Mouse (Mus musculus) layer of hippocampus, adult 9-10 months (tissue): Measurements from ENCODE around the gene Them4.

Source experiments
- DNase-seq: peaks from one replicate; pipeline ENCODE4 v3.0.0; 2022; ENCODE audit warnings: low spot score

The Them4 gene

DNA sequence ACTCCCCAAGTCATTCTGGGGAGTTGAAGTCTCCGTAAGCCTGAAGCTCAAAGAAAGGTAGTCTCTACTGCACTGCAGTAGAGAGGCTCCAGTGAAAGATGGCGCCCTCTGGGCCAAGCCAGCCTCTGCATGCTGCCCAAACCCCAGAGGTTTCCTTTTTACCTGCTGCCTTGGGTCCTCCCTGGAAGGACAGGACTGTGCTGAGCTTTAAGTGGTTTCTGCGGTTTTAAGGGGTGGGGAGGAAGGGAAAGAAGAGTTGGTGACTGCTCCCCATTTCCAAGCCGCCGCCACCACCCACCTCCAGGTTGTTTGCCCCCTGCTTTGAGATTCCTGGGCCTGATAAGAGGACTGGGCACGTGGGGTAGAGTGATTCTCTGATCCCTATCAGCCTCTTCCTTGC lies 58.7 kb downstream of the Them4 start:
- no peak for DNase-seq

DNA sequence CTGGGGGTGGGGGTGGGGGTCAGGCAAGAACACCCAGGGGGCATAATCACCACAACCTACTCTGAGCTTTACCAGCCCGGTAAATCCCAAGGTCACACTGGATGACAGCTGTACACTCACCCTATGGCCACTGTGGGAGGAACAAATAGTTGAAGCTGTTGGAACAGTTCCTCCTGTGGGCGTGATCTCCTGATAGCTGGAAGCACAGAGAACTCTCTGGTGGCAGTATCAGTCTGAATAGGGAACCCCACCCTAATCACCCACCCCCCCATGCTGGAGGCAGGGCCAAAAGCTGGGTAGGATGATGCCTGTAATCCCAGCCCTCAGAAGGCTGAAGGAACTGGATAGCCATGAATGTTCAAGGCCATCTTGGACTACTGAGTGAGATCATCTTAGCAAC lies 59.8 kb downstream of the Them4 start:
- no peak for DNase-seq

DNA sequence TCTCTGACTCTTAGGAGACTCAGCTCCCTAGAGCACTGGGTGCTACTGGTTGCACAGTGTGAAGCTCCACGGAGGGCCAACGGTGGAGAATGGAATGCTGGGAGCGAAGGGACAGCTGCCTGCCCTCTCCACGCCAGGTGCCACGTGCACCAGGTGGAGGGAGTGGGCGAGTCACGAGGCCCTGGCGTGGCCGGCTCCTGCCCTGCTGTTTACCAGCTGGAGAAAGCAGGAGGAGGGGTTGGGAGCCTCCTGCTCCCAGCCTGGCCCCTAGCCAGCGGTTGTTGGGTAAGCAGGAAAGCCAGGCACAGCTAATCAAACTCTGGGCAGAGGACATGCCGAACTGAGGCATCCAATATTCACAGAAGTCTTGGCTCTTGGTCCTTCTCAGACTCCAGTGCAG lies 61.7 kb downstream of the Them4 start:
- DNase-seq, result no peak

DNA sequence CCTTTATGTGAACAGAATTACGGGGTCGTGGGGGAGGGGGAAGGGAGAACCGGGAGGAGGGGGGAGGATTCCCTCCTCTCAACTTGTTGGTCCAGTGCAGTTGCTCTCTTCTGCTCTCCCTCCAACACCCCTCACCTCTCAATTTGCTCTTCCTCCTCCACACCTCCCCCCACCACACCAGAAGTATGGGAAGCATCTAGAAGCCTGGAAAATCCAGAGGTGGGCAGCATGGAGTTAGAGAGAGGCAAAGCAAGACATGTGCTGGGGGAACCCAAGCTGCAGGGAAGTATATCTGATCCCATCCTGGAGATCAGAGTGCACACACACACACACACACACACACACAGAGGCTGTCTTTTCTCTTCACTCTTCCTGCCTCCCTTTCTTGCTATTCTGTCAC lies 62.1 kb downstream of the Them4 start:
- DNase-seq, result no peak

DNA sequence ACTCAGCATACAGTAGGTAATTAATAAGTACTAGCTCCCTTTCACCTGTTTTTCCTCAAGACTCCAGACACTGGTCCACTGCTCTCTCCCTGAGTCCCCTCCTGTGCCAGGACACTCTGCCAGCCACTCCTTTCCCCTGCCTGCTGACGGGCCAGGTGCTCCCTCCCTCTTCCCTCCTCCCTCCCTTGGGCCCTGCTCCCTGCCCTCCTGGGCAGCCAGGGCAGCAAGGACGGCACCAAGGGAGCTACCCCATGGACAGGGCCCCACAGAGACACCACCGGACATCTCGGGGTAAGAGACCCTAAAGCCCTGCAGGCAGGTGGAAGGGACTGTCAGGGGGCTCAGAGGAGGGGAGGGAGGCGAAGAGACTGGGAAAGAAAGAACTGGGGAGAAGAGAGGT lies 62.8 kb downstream of the Them4 start, which contains the start of gene Rorc:
Gene Rorc, plus strand, starts transcription at position 154 of the 400 bp plus-strand sequence.
- no peak for DNase-seq

DNA sequence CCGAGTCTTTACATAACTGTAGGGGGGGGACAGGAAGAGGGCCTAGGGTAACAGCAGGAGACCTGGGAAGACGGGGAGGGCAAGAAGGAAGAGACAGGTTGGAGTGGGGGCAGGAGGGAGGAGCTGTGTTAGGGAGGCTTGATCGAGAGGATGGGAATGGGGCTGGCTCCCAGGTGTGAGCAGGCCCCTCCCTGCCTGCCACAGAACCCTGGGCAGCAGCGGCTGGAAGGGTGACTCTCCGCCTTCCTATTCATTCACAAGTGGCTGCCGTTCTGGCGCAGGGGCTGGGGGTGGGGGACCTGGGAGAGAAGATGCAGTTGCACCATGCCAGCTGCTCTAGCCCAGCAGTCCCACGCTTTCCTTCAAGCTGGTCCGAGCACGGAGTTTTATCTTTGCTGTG lies 63.2 kb downstream of the Them4 start:
- DNase-seq, result no peak

DNA sequence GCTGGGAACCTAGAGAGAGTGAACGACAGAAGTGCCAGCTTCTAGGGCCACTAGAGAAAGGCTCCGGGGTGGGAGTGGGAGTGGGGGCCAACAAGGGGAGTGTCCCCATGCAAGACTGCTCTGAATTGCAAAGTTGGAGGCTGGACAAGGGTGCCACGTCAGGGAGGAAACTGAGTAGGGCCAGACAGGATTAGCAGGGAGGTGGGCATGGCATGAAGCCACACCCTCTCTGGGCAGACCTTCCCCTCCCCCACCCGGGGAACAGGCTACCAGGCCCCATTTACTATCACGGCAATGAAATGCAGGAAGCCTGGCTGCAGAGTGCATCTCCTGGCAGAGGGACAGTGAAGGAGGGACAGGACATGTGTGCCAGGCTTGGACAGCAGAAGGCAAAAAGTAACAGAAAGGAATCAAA lies 63.7 kb downstream of the Them4 start:
- DNase-seq, result no peak

DNA sequence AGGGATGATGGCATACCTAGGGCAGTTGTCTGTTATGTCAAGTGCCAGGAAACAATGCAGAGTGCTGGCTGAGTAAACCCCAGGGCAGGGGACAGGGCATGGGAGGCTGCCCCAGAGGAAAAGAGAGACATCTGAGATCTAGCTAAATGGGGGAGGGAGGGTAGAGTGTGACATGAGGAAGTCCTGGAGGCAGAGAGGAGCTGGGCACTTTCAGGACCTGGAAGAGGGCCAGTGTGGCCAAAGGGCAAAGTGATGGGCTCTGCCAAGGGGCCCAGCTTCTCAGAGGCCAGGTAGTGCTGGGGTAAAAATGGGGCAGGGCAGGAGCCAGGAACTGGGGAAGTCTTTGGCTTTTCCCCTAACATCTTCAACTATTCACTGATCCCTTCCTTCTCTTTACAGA lies 64.7 kb downstream of the Them4 start:
- DNase-seq, result no peak

DNA sequence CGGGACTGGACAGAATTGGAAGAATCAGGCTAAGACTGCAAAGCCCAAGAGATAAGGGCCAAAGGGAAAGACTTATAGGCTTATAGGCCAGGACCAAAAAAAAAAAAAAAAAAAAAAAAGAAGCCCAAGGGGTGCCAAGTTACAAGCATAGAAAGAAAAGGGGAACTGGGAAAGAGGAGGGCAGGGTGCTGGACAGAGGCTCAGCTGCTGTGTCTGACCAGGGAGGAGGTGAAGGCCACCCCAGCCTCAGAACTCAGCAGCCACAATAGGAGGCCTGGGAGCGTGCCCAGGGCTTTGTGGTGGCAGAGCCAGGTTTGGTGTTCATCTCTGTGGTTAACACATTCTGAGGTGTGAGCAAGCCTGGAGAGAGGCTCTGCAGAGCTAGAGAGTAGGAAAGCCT lies 65.3 kb downstream of the Them4 start:
- DNase-seq, result no peak

DNA sequence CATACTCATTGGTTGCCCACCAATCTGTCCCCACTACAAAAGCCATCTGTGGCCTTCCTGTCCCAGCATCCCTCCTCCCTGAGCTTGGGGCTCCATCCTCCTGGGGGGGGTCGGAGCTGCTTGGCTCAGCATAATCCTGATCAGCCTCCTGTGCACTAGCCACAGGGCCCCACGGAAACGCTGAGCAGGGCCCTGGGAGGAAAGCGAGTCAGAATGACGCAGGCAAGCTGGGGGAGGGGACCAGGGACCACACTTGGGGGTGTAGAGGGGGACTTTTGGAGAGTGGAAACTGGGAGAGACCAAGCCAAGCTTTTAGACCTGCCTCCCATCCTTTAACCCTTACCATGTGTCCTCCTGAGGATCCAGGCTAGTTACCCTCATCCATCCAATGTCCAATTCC lies 66.0 kb downstream of the Them4 start:
- no peak for DNase-seq

DNA sequence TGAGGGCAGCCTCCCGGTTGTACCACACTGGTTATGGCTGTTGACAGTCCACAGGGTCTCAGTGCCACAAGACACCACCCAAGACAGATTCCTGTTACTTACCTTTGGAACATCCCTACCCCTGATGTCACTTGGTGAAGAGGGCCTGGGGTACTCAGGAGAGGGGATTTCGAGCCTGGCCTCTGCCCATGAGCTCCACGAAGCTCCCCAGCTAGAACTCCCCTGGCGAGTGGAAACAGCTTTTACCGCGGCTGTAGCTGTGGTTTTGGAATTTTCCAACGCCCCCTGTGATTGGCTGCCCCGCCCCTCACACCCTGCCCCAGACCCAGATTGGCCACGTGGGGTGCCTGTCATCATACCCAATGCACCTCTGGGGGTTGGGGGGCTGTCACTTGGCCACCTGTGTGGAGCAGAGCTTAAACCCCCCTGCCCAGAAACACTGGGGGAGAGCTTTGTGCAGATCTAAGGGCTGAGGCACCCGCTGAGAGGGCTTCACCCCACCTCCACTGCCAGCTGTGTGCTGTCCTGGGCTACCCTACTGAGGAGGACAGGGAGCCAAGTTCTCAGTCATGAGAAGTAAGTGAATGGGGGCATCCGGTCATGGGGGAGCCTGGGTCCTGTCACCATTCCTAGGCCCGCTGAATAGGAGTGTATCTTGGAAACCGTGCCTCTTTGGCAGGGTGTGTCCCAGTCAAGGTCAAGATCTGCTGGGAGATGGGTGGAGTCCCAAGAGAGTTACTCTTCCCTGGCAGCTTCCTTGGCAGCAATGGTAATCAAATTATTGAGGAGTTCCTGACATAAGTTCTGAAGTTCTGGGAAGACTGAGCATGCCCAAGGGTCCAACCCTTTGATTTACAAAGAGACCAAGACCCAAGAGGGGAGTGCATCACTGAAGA lies 67.4 kb downstream of the Them4 start:
- DNase-seq, result no peak

DNA sequence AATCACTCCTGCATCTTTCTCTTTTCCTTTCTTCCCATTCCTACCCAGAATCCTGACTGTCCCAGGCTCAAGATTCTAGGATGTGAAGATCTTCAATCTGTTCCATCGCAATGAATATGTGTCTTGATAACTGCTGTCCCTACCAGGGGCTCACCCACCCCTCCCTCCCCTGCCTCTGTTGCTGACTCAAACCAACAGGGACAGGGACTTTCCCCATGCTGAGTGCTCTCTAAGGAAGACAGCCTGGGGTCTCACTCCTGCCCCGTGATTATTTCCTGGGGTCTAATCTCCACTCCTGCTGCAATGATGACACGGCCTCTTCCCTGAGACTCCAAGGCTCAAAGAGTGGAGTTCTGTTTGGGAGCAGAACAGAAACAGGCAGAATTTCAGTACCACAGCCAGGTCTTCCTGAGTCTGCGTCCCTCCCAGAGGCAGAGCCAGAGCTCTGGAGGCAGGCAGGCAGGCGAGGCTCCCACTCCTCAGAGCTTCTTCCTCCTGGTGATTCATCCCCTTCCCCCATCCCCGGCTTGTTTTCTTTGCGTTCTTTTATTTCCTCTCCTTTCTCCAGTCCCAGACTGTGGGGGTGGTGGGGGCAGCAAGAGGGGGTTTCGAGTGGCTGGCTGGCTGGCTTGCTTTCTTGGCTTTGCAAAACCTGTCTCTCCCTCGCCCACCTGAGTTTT lies 70.1 kb downstream of the Them4 start:
- no peak for DNase-seq
